Mouse (Mus musculus): ENCODE results near the gene Zfp609. TPM values are rescaled to one million over a fixed set of nuclear protein-coding genes. Genes with fewer than 3 reads are reported as not detected.
A peak's percentile ranks its signal among the peaks of the same experiment; 100 is the strongest.

Zfp609 gene
- polyA plus RNA-seq, 1 experiment from 2014 or later = 7.7 TPM

GRCm38 (mm10) chr9:65680938-65681633, 146.3 kb downstream of the Zfp609 start:
- WGBS = 90% methylated on average over 4 of the region's 4 CpGs
- no peak for ATAC-seq (ENCODE audit: low FRiP score, low read depth)
- Histone ChIP-seq H3K27me3 (no peaks in the 10 kb centered on the region), H3K9me3 (no peaks in the 10 kb centered on the region), H3K36me3 (no peaks in the 10 kb centered on the region), H3K9ac (no peak overlapping the region), H3K4me1 (replicated peaks) (peaks cover 62% of the 10 kb centered on the region), H3K4me3 (no peak overlapping the region), H3K27ac (replicated peaks) (no peak overlapping the region), H3K4me2 (no peak overlapping the region)

DNA sequence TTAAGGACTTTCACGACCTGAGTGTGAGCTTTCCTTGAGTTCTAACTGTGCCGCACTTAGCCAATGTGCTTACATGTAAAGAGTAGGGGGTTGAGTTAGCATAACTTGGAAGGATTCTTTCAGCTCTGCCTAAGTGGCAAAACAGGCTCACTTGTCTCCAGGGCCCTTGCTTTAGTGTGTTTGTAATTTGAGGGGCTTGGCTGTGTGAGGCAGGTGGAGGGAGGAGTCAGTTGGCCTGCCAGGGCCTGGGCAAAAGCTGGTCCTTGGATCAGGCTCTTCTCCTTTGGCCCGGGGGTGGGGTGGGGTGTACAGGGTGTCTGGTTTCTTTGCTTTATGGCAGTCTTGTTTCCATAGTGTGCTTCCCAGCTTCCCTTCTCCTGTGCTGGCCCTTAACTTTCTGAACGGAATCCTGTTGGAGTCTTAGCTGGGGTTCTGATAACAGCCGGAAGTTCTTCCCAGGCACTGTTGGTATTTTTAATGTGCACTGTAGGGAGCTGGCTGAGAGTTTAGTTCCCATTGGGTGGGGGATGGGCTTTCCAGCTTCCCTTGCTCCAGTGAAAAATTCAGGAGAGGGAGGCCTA, 148.1 kb downstream of the Zfp609 start:
- peaks cover 67% of the 10 kb centered on the region for H3K4me1 ChIP-seq (replicated peaks)
- H3K27ac ChIP-seq (replicated peaks) = peak overlapping the region; percentile 52
- WGBS = 36% methylated on average over 5 of the region's 5 CpGs
- peak overlapping the region; percentile 20 for H3K4me3 ChIP-seq
- H3K4me2 ChIP-seq = peak overlapping the region; percentile 75
- H3K27me3 ChIP-seq = no peaks in the 10 kb centered on the region
- no peak for ATAC-seq (ENCODE audit: low FRiP score, low read depth)
- no peaks in the 10 kb centered on the region for H3K36me3 ChIP-seq
- peak overlapping the region; percentile 23 for H3K9ac ChIP-seq
- H3K9me3 ChIP-seq = no peaks in the 10 kb centered on the region

GRCm38 (mm10) chr9:65677119-65677462, 150.3 kb downstream of the Zfp609 start:
- peak overlapping the region; percentile 53 for H3K9ac ChIP-seq
- no peaks in the 10 kb centered on the region for H3K27me3 ChIP-seq
- peak overlapping the region; percentile 83 for H3K27ac ChIP-seq (replicated peaks)
- no peak for ATAC-seq (ENCODE audit: low FRiP score, low read depth)
- peak overlapping the region; percentile 73 for H3K4me3 ChIP-seq
- H3K4me2 ChIP-seq = peak overlapping the region; percentile 75
- H3K4me1 ChIP-seq (replicated peaks) = peaks cover 54% of the 10 kb centered on the region
- H3K36me3 ChIP-seq = no peaks in the 10 kb centered on the region
- no peaks in the 10 kb centered on the region for H3K9me3 ChIP-seq
- WGBS = 2% methylated on average over 3 of the region's 3 CpGs

- ATAC-seq (ENCODE audit: low FRiP score, low read depth) = peak; percentile 98
- no peaks in the 10 kb centered on the region for H3K27me3 ChIP-seq
- no peaks in the 10 kb centered on the region for H3K36me3 ChIP-seq
- H3K4me3 ChIP-seq = peak overlapping the region; percentile 73
- WGBS = under 1% methylated on average over 47 of the region's 51 CpGs
- no peaks in the 10 kb centered on the region for H3K9me3 ChIP-seq
- H3K27ac ChIP-seq (replicated peaks) = peak overlapping the region; percentile 83
- peaks cover 52% of the 10 kb centered on the region for H3K4me1 ChIP-seq (replicated peaks)
- peak overlapping the region; percentile 75 for H3K4me2 ChIP-seq
- peak overlapping the region; percentile 53 for H3K9ac ChIP-seq
Measured at GRCm38 (mm10) chr9:65676358-65677118, 150.8 kb downstream of the Zfp609 start.

DNA sequence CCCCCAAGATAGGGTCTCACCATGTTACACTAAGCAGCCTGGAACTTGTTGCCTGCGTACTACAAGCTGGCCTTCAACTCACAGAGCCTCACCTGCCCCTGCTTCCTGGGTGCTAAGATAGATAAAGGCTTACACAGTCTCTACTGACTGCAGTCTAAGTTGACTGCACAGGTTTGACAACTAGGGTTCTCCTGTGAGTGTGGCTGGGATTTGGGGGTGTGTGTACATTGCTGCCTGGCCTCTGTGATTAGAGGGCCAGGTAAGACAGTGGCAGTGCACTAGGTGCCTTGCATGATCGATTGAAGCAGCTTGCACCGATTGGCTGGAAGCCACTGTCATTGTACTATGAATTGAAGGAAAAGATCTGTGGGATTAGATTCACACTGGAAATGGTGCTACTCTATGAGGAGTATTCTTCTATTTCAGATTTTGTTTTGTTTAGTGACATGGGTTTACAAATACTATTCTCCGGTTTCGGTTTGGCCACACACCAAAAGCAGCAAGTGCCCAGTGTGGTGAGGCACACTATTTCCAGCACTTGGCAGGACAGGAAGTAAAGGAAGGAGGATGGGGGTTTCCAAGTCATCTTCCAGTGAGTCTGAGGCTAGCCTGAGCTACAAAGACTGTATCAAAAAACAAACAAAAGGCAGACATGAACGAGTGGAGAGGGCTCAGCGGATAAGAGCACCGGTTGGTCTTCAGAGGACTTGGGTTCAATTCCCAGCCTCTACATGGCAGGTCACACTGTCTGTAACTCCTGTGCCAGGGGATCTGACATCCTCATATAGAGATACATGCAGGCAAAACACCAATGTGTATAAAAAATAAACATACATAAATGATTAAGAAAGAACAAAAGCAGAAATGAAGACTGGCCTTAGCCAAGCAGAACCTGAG, 151.7 kb downstream of the Zfp609 start:
- H3K4me3 ChIP-seq = peak overlapping the region; percentile 73
- 55% methylated on average over 8 of the region's 8 CpGs for WGBS
- H3K9me3 ChIP-seq = no peaks in the 10 kb centered on the region
- H3K27ac ChIP-seq (replicated peaks) = peak overlapping the region; percentile 83
- peak overlapping the region; percentile 54 for H3K4me2 ChIP-seq
- no peaks in the 10 kb centered on the region for H3K36me3 ChIP-seq
- peak; percentile 62 for ATAC-seq (ENCODE audit: low FRiP score, low read depth)
- H3K27me3 ChIP-seq = no peaks in the 10 kb centered on the region
- peaks cover 44% of the 10 kb centered on the region for H3K4me1 ChIP-seq (replicated peaks)
- H3K9ac ChIP-seq = peak overlapping the region; percentile 53

GRCm38 (mm10) chr9:65672996-65673395, 154.4 kb downstream of the Zfp609 start:
- Histone ChIP-seq H3K27ac (replicated peaks) (no peak overlapping the region), H3K4me2 (no peak overlapping the region), H3K9ac (no peak overlapping the region), H3K4me1 (replicated peaks) (peaks cover 16% of the 10 kb centered on the region), H3K4me3 (no peak overlapping the region), H3K27me3 (no peaks in the 10 kb centered on the region), H3K9me3 (no peaks in the 10 kb centered on the region), H3K36me3 (no peaks in the 10 kb centered on the region)
- no peak for ATAC-seq (ENCODE audit: low FRiP score, low read depth)
- 80% methylated on average over 11 of the region's 11 CpGs for WGBS

GRCm38 (mm10) chr9:65671431-65671931, 155.9 kb downstream of the Zfp609 start:
- Histone ChIP-seq H3K36me3 (no peaks in the 10 kb centered on the region), H3K9ac (no peak overlapping the region), H3K27me3 (no peaks in the 10 kb centered on the region), H3K27ac (replicated peaks) (no peak overlapping the region), H3K4me1 (replicated peaks) (peaks cover 7% of the 10 kb centered on the region), H3K4me2 (no peak overlapping the region), H3K4me3 (no peak overlapping the region), H3K9me3 (no peaks in the 10 kb centered on the region)
- no peak for ATAC-seq (ENCODE audit: low FRiP score, low read depth)
- WGBS = 58% methylated on average over 9 of the region's 9 CpGs

DNA sequence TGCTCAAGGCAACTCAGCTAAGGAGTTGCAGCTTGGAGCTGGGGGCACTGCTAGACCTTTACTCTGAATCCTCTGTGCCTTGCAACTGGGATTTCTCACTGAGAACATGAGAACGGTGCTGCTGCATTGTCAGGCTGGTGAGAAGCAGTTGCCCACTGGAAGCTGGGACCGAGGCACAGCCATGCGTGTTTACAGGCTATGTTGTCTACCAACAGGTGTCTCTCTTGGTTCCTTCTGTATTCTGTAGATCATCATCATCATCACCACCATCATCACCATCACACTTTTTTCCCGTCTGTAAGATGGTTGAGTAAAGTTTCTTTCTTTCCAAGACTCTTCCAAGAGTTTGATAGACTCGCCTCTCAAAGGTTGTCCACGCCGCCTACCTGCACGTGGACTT, 159.7 kb downstream of the Zfp609 start, which contains the start of gene Oaz2:
Oaz2 (plus strand) TSS at position 301 of the 400 bp plus-strand sequence.
- H3K27ac ChIP-seq (replicated peaks) = no peak within 1 kb of the TSS
- no peaks in the 10 kb centered on the region for H3K36me3 ChIP-seq
- no peak for ATAC-seq (ENCODE audit: low FRiP score, low read depth)
- no peaks in the 10 kb centered on the region for H3K27me3 ChIP-seq
- H3K4me1 ChIP-seq (replicated peaks) = no peaks in the 10 kb centered on the region
- H3K4me2 ChIP-seq = no peak within 1 kb of the TSS
- H3K9ac ChIP-seq = no peak within 1 kb of the TSS
- H3K9me3 ChIP-seq = no peaks in the 10 kb centered on the region
- no peak within 1 kb of the TSS for H3K4me3 ChIP-seq
- 95% methylated on average over 8 of the region's 8 CpGs for WGBS

- no peaks in the 10 kb centered on the region for H3K27me3 ChIP-seq
- ATAC-seq (ENCODE audit: low FRiP score, low read depth) = peak; percentile 38; the same call in 1 of the 2 replicates
- H3K4me2 ChIP-seq = no peak overlapping the region
- no peak overlapping the region for H3K27ac ChIP-seq (replicated peaks)
- 18% methylated on average over 5 of the region's 5 CpGs for WGBS
- H3K4me1 ChIP-seq (replicated peaks) = no peaks in the 10 kb centered on the region
- H3K9ac ChIP-seq = no peak overlapping the region
- H3K4me3 ChIP-seq = no peak overlapping the region
- no peaks in the 10 kb centered on the region for H3K9me3 ChIP-seq
- H3K36me3 ChIP-seq = no peaks in the 10 kb centered on the region
Measured at GRCm38 (mm10) chr9:65666042-65666441, 161.3 kb downstream of the Zfp609 start.

GRCm38 (mm10) chr9:65664163-65664562, 163.2 kb downstream of the Zfp609 start:
- ATAC-seq (ENCODE audit: low FRiP score, low read depth) = no peak
- H3K9ac ChIP-seq = no peak overlapping the region
- no peaks in the 10 kb centered on the region for H3K27me3 ChIP-seq
- H3K27ac ChIP-seq (replicated peaks) = no peak overlapping the region
- H3K4me1 ChIP-seq (replicated peaks) = no peaks in the 10 kb centered on the region
- no peaks in the 10 kb centered on the region for H3K36me3 ChIP-seq
- H3K4me3 ChIP-seq = no peak overlapping the region
- H3K4me2 ChIP-seq = no peak overlapping the region
- H3K9me3 ChIP-seq = no peaks in the 10 kb centered on the region
- 0% methylated on average over 3 of the region's 3 CpGs for WGBS

DNA sequence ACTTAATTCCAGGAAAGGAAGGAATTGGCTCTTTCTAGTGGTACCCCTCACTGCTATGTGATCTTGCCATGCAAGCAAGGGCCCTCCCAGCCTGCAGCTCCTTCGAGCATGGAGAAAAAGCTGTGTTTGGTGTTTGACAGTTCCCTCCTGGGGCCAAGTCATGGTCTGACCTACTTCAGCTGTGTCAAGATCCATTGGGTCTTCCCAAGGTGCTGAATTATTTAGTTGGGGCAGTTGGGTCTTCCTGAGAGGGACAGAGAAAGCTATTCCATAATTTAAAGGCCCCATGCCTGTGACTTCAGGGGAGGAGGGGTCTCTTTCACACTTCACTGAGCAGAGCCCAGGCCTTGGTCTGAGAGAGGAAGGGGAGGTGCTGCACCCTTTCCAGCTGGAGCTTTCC, 165.9 kb downstream of the Zfp609 start:
- Histone ChIP-seq H3K27ac (replicated peaks) (no peak overlapping the region), H3K36me3 (no peaks in the 10 kb centered on the region), H3K9me3 (no peaks in the 10 kb centered on the region), H3K4me3 (no peak overlapping the region), H3K9ac (no peak overlapping the region), H3K4me1 (replicated peaks) (no peaks in the 10 kb centered on the region), H3K27me3 (no peaks in the 10 kb centered on the region), H3K4me2 (no peak overlapping the region)
- 68% methylated on average over 1 of the region's 1 CpGs for WGBS
- ATAC-seq (ENCODE audit: low FRiP score, low read depth) = no peak
